Mouse (Mus musculus) mesoderm, embryonic 11.5 days (tissue): ENCODE measurements at regions not wholly inside any gene's neighbourhood (a gene's known extent, or its start where the extent isn't known, plus 50 kb on each side); places are given as distances from the start of the nearest gene placed in this dataset.

Source experiments
- DNase-seq: peaks from one replicate; pipeline ENCODE4 v3.0.0-alpha.2; 2012; ENCODE audit warnings: low read depth, low spot score

GRCm38 (mm10) chr15:87091048-87091777, 452.9 kb upstream of the Fam19a5 start:
- DNase-seq: no peak

- no peak for DNase-seq
Observed at GRCm38 (mm10) chr15:87097206-87097605, 446.9 kb upstream of the Fam19a5 start.

GRCm38 (mm10) chr15:87101146-87101545, 443.0 kb upstream of the Fam19a5 start:
- DNase-seq: no peak

- no peak for DNase-seq
Observed at GRCm38 (mm10) chr15:87102211-87102610, 441.9 kb upstream of the Fam19a5 start.

- DNase-seq: no peak
Observed at GRCm38 (mm10) chr15:87105951-87106350, 438.1 kb upstream of the Fam19a5 start.

- DNase-seq: no peak
Observed at GRCm38 (mm10) chr15:87107701-87108100, 436.4 kb upstream of the Fam19a5 start.

GRCm38 (mm10) chr15:87108411-87108810, 435.7 kb upstream of the Fam19a5 start:
- DNase-seq: no peak

- no peak for DNase-seq
Observed at GRCm38 (mm10) chr15:87122656-87123055, 421.4 kb upstream of the Fam19a5 start.

GRCm38 (mm10) chr15:87125427-87126148, 418.5 kb upstream of the Fam19a5 start:
- DNase-seq: no peak

- peak; percentile 11 for DNase-seq
Observed at GRCm38 (mm10) chr15:87138870-87139269, 405.2 kb upstream of the Fam19a5 start.

- no peak for DNase-seq
Observed at GRCm38 (mm10) chr15:87169136-87169535, 375.0 kb upstream of the Fam19a5 start.

GRCm38 (mm10) chr15:87170890-87171289, 373.2 kb upstream of the Fam19a5 start:
- no peak for DNase-seq

GRCm38 (mm10) chr15:87173096-87173495, 371.0 kb upstream of the Fam19a5 start:
- no peak for DNase-seq

- no peak for DNase-seq
Observed at GRCm38 (mm10) chr15:87178646-87179045, 365.5 kb upstream of the Fam19a5 start.

GRCm38 (mm10) chr15:87180836-87181235, 363.3 kb upstream of the Fam19a5 start:
- DNase-seq: no peak

GRCm38 (mm10) chr15:87184248-87184647, 359.9 kb upstream of the Fam19a5 start:
- DNase-seq: no peak

- DNase-seq: no peak
Observed at GRCm38 (mm10) chr15:87188816-87189455, 355.2 kb upstream of the Fam19a5 start.

GRCm38 (mm10) chr15:87191901-87192300, 352.2 kb upstream of the Fam19a5 start:
- DNase-seq: no peak

- peak; percentile 24 for DNase-seq
Observed at GRCm38 (mm10) chr15:87196306-87196893, 347.7 kb upstream of the Fam19a5 start.

- no peak for DNase-seq
Observed at GRCm38 (mm10) chr15:87199641-87200040, 344.5 kb upstream of the Fam19a5 start.

GRCm38 (mm10) chr15:87200282-87201048, 343.6 kb upstream of the Fam19a5 start:
- DNase-seq: peak; percentile 34
